Mouse (Mus musculus): ENCODE measurements around the gene Nol9.

- TF ChIP-seq CTCF (IDR thresholded peaks at IDR 0.05; ENCODE audit: low read depth, low read length) (no peak), TAL1 (conservative IDR thresholded peaks at IDR 0.05; ENCODE audit: low read depth, low read length) (no peak), GATA1 (IDR thresholded peaks at IDR 0.05; ENCODE audit: borderline replicate concordance, low read length) (no peak)
These were observed 35.4 kb downstream of the Nol9 start for GRCm38 (mm10) chr4:152074548-152074947.
